Mouse (Mus musculus) lung, postnatal 0 days (tissue): ENCODE results near the gene Wdr83.

Experiments used
- CTCF ChIP-seq: IDR thresholded peaks from 2 replicates; pipeline ENCODE4 v1.5.1; 2016; ENCODE audit warnings: antibody characterized with exemption, mild to moderate bottlenecking
- EP300 ChIP-seq: IDR thresholded peaks from 2 replicates; pipeline ENCODE4 v1.6.1; 2016; ENCODE audit warnings: antibody characterized with exemption, mild to moderate bottlenecking, control low read depth

DNA sequence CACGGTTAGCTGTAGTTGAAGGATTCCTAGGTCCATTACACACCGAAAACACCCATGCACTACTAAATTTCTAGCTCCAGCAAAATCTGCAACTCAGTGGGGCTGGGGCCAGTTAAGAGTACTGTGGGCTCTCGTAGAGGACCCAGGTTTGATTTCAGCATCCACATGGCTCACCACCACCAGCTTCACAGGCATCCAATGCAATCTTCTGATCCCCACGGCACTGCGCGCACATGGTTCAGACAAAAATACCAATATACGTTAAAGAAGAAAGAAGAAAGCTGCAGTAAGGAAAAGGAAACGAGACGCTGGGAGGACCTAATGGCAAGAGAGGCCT lies 44.8 kb downstream of the Wdr83 start:
- TF ChIP-seq CTCF (no peak), EP300 (no peak)
